Mouse (Mus musculus) heart, postnatal 25 days (tissue): Measurements from ENCODE around the gene Pole3. TPM values are rescaled to one million over a fixed set of nuclear protein-coding genes. Genes with fewer than 3 reads are reported as not detected.

Source experiments
- DNase-seq: peaks from one replicate; pipeline ENCODE4 v3.0.0; 2022; ENCODE audit warnings: low spot score
- intact Hi-C: fragments of 180-260 bp; cut with DNase I; formaldehyde crosslinking; loops from one replicate; pipeline ENCODE4 v1.15.1; 2025
- total RNA-seq, 2 experiments: library from RNA; stranded (reverse); gene quantifications; 2 replicates each; pipeline ENCODE4 v1.2.3; 2021

Pole3 gene
- total RNA-seq, 2 experiments from 2014 or later: 17.3 to 18.4 TPM

DNA sequence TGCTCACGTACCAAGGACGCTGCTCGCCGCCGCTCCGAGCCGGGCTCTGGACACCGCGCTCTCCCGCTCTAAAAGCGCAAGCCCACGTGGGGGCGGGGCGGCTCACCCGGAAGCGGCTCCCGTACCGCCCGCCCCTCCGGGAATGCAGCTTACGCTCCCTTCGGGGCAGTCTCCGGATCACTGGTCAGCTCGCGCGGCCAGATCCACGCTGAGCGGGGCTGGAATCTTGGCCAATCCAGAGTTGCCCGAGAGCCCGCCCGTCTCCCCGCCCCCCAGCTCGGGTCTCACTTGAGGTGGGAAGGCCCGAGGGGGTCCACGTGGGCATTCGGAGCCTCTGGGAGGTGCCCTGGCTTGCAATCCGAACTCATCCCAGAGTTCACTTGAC lies 5.0 kb downstream of the Pole3 start, which contains the start of gene Alad:
Alad (minus strand) TSS at position 70 of the 385 bp plus-strand sequence.
- DNase-seq: peak; percentile 79
- intact Hi-C loops: loop anchor here (5.0 to 10.0 kb wide), 3 partner anchors 93 to 315 kb away; partner anchors contain the start of genes Cdc26 and Prpf4

DNA sequence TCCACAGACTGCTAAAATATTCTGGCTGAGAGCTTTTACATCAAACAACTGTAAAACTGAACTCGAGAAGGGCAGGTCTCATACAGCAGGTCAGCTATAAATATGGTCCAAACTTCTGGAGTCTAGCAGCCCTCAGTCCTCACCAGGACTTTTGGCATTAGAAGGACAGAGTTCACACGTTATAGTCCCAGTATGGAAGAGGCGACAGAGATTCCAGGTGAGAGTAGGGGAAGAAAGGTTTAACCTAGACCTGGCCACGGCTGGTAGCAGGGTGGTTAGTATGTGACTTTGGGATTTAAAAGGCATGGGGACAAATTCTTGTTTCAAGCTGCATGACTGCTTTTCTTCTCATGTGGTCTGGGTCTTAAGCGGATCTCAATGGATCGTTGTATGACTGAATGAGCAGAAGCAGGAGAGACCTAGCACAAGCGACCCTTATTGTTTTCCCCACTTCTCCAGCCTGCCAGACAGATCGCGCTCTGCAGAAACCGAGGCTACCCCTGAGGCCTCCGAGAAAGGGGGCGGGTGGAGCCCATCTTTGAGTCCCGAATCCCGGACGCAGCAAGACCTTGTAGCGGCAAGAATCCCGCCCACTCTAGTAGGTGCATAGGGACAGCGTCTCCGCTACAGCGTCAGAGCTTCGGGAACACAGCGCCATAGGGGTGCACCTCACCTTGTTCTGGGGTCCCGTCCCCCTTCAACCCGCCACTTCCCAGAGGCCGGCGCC lies 5.6 kb downstream of the Pole3 start:
- intact Hi-C loops: loop anchor here (5.0 to 10.0 kb wide), 3 partner anchors 92 to 314 kb away; partner anchors contain the start of genes Cdc26 and Prpf4
- no peak for DNase-seq

DNA sequence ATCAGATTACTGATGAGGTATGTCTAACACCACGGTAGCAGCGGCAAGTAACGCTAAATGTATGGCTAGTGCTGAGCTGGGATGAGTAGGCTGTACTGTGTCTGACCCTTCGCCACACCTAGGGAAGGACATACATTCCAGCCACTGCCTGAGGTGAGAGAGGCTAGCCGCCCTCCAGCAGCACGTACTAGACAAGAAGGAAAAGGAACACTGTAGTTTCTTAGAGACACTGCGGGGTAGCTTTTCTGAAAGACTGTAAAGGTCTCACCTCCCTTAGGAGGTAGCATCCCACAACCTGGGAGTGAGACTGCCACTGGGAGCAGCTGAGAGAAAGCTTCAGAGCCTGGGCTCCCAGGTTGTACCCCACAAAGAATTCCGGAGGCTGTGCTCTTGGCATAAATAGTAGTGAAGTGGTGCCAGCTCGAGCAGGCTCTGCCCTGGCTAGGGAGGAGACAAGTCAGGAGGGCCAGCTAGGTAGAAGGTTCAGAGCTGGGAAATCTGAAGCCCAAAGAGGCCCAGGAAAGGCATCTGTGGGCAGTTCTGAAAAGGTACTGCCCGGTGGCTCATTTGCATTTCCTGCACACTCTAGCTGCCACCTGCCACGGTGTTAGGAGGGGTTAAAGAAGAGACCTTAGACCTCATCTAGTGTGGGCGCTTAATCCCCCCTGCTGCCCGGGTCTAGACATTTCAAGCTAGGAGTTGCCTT lies 6.3 kb downstream of the Pole3 start:
- intact Hi-C loops: loop anchor here (5.0 to 10.0 kb wide), 3 partner anchors 91 to 314 kb away; partner anchors contain the start of genes Cdc26 and Prpf4
- no peak for DNase-seq

DNA sequence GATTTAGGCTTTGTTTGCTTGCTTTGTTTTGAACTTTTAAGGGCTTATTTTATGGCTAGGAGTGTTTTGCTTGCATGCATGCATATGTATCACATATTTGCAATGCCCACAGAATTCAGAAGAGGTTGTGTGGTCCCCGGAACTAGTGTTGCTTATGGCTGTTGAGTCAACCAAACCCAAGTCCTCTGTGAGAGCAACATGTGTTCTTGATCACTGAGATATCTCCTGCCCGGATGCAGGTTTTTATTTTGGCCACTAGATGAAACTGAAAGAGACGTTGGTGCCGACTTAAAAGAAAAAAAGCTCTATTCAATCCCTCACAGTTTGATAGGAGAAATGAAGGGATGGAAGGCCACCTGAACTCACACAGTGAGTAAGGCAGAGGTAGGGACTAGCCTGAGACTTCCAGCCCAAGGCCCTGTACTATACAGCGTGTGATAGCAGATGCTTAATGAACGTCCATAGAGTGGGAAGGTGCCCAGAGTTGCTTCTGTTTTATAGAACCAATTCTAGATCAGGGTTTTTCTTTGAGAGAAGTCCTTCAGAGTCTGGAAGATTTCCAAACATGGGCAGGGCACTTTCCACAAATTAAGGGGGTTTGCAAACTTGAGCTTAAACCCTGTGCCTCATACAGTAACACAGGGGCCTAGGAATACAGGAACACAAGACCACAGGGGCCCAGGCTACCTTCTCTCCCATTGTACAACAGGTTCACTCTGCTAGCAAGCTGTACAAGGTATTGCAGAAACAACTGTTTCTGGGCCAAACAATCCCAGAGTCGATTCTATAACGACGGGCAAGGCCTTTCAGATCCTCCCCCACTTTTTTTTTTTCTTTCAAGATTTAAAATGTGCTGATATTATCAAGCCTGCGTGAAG lies 7.1 kb downstream of the Pole3 start:
- intact Hi-C loops: loop anchor here (5.0 to 10.0 kb wide), 3 partner anchors 90 to 313 kb away; partner anchors contain the start of genes Cdc26 and Prpf4
- no peak for DNase-seq

DNA sequence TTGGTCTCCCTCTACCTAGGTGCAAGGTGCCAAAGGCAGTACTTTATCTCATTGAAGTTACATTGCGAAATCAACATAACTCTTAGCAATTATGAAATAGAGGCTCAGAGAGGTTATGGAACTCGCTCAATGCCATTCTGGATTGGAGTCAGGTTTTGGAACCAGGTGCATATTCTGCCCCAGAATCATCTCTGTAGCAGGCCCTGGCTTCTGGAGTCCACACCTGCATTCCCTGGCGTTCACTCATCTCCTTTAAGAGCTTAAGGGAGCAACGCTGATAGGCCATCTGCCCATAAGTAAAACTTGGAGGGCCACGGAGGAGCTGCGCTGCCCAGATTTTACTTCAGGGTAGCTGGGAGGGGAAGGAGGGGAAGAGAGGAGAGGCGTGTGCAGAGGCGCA lies 7.8 kb downstream of the Pole3 start:
- no peak for DNase-seq
- intact Hi-C loops: loop anchor here (5.0 to 10.0 kb wide), 3 partner anchors 90 to 312 kb away; partner anchors contain the start of genes Cdc26 and Prpf4

DNA sequence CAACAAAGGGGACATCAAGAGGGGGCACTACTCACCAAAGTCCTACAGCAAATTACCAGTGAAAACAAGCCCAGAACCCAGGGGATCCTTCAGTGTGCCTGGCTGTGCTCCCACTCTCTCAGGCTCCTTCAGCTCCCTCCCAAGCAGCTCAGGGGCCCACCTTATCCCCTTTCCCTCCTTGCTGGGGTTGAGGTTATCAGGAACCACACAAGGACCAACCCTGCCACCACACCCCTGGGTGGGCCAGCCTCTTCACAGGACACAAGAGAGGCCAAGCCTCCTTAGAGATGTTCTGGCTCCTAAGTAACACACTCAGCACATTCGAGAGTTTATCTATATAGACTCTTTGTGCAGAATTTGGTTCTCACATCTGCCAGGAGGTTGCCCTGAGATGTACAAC lies 8.3 kb downstream of the Pole3 start:
- no peak for DNase-seq
- intact Hi-C loops: loop anchor here (5.0 to 10.0 kb wide), 3 partner anchors 89 to 312 kb away; partner anchors contain the start of genes Cdc26 and Prpf4

DNA sequence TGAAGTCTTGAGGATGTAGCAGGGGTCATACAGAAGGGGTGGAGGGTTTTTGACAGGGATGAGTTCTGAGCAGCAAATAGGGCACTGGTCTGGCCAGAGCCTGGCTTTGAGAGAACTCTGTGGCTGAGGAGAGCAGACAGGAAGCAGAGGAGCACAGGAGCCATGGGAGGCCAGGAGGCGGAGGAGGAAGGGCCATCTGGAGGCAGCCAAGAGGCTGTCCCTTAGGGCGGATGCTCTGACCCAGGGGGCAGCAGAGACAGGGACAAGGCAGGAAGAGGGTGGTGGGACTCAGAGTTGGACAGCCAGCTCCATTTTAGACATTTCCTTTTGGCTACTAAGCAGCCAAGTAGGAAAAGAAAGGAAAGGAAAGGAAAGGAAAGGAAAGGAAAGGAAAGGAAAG lies 8.8 kb downstream of the Pole3 start:
- peak; percentile 60 for DNase-seq
- intact Hi-C loops: loop anchor here (5.0 to 10.0 kb wide), 3 partner anchors 89 to 311 kb away; partner anchors contain the start of genes Cdc26 and Prpf4

DNA sequence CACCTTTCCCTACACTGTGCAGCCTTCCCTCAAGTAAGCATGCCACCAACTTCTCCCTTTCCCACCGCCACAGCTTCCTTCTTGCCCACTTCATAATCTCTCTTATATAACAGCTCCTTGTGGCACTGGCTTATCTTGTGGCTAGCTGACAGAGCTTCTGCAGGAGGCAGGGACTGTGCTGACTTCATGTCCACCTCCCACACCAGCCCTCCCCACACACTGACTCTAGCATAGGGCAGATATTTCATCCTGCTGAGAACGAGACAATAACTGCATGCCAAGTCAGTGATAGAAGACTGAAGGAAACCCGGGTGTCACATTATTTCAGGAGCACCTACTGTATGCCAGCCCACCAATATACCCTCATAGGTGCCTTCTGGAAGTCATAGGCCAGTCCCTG lies 9.4 kb downstream of the Pole3 start:
- intact Hi-C loops: loop anchor here (5.0 to 10.0 kb wide), 3 partner anchors 88 to 311 kb away; partner anchors contain the start of genes Cdc26 and Prpf4
- DNase-seq: no peak

DNA sequence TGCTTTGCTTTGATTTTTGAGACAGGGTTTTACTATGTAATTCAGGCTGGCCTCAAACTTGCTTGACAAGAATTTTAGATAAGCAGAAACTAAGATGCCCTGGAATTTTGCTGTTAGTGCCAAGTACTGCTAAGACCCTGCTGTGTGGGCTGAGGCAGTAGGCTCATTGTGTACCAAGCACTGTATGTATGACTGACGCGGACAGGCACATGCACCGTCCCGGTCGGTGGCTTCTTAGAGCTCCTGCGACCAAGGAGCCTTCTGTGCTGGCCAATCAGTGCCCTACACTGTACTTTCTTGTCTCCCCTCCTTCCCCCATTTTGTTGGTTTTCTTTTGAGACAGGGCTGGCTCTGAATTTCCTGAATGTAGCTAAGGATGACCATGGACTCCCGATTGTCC lies 9.9 kb downstream of the Pole3 start:
- intact Hi-C loops: loop anchor here (5.0 to 10.0 kb wide), 3 partner anchors 88 to 310 kb away; partner anchors contain the start of genes Cdc26 and Prpf4
- DNase-seq: no peak

DNA sequence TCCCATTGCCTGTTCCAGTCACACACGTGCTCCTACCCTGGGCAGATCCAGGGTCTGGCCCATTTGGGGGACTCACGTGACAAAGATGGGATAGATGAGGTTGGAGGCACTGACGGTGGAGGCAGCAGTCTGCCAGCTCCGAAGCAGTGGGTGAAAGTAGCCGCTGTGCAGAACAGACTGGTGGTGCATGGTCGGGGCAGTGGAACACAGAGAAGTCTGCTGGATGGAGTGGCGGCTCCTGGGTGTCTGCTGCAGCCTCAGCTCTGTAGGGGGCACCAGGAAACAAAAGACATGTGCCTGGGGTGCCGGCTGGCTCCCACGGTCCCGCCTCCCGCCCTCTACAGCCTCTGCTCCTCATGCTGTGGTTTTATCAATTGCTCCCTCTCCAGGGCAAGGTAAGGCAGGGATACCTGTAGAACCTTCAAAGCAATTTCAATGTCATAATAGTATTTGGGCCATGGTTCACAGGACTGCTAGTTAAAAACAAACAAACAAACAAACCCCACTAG lies 10.8 kb downstream of the Pole3 start:
- DNase-seq: no peak
- intact Hi-C loops: loop anchor here (10.0 kb wide), 1 partner anchor 309 kb away; no protein-coding TSS in a partner anchor

DNA sequence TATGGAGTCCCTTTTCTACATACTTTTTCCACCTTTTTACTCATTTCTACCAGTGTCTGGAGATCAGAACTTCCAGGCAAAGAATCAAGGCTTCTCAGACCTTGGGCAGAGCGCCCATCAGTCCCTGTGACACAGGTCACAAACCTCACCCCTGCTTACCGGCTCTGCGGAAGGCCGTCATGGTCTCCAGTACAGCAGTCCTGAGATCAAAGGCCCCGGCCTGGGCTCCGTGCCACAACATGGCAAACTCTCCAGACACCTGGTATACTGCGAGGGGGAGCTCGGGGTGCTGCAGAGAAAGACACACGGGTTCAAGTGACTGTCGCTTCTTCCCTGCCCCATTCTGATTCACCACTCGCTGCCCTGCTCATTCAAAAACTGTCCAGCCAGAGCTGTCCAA lies 14.9 kb downstream of the Pole3 start:
- no peak for DNase-seq
- intact Hi-C loops: loop anchor here (5.0 to 10.0 kb wide), 3 partner anchors 53 to 305 kb away; no protein-coding TSS in a partner anchor

DNA sequence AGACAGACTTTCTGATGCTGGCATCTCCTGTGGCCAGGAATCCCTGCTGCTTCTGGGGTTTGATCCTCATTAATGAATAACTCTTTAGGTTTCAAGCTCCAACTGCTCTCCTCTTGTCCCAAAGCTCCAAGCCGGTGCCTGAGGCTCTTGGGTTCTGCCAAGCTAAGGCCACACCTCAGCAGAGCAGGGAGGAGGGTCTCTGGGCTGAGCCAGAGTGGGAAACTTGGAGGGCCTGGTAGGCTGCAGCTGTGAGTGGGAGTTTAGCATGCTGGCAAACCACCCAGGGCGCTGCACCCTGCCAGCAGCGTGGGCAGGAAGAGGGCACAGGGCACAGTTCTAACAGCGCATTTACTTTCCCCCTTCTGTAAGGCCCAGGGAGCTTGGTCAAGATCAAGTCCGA lies 16.0 kb downstream of the Pole3 start:
- intact Hi-C loops: loop anchor here (5.0 to 10.0 kb wide), 2 partner anchors 52 to 154 kb away; no protein-coding TSS in a partner anchor
- no peak for DNase-seq

DNA sequence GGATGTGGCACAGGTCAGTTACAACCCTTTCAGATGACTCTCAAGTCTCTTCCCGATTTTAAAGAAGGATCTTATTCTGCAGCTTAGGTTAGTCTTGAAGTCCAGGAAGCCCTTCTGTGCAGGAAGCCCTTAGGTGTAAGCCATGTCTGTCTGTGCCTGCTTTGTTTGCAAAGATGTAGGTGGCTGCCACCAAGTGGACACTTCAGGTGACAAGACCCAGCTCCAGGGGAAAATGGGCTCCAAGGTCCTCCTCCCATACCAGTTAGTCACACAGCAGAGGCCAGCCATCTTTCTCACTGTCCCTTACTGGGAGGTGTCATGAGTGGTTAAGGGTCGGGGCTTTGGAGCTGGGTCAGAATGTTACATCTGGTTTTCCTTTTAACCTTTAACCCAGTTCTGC lies 18.1 kb downstream of the Pole3 start:
- no peak for DNase-seq
- intact Hi-C loops: loop anchor here (5.0 to 10.0 kb wide), 2 partner anchors 49 to 152 kb away; no protein-coding TSS in a partner anchor

DNA sequence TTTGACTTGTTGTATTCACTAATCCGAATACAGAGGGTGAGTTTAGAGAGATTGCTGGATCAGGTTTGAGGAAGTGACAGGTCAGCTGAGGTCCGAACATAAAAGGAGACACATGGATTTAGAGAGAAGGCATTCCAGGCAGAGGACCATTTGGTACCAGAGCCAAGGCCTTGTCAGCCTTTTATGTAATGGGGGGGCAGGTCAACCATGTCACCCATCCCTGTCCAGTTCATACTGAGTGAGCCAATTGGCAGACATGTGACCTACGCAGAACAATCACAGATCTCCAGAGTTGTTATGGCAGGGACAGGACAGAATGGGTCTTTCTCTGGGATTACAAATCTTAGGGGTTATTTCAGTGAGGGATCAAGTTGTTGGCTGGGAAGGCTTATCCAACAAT lies 18.9 kb downstream of the Pole3 start:
- intact Hi-C loops: loop anchor here (5.0 to 10.0 kb wide), 2 partner anchors 49 to 151 kb away; no protein-coding TSS in a partner anchor
- DNase-seq: no peak

DNA sequence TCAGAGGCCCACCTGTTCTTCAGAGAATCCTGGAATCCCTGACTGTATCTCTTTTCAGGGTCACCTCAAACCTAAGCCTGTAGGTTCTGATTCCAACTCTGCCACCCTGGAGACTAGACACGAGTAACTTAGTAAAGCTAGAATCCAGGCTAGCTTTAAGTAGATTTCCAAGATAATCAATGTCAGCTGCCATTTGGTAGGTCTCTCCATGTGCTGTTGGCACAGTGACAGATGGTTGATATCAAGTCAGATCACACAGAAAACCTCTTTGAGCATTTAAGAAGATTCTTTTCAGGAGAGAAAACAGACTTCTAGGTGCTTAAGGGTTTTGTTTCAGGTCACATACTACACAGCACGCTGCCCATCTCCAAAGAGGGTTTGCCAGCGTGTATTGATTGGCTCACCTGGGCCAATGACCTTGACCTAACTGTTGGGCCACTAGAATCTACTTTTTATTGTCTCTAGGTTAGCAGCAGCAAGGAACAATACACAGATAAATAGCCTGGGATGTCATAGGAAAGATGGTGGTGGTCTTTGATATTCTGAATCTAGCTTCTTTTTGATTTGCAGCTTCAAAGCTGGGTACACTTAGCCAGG lies 21.4 kb downstream of the Pole3 start, which contains the start of gene Hdhd3:
Hdhd3 (minus strand) TSS at position 94 of the 597 bp plus-strand sequence.
- intact Hi-C loops: loop anchor here (2.0 to 10.0 kb wide), 2 partner anchors 21 to 149 kb away; partner anchors contain the start of genes 4933430I17Rik and Pole3
- DNase-seq: no peak

DNA sequence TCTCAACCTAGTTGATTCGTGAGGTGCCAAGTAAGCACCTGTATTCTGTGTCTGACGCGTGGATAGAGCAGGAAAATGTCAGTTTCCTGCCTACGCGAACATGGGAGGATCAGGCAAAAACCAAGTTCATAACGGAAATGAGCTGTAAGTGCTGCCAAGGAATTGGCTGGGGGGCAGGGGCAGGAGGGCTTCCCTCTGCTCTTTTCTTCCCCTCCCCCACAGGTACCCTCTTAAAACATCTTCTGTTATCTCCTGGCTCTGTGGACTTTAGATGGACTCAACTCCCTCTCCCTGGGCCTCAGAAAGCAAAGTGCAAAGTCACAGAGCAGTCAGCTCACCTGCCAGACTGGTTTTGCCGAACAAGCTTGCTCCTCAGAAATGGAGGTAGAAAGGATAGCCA lies 21.9 kb downstream of the Pole3 start:
- DNase-seq: no peak
- intact Hi-C loops: loop anchor here (2.0 to 10.0 kb wide), 2 partner anchors 22 to 148 kb away; partner anchors contain the start of genes 4933430I17Rik and Pole3

DNA sequence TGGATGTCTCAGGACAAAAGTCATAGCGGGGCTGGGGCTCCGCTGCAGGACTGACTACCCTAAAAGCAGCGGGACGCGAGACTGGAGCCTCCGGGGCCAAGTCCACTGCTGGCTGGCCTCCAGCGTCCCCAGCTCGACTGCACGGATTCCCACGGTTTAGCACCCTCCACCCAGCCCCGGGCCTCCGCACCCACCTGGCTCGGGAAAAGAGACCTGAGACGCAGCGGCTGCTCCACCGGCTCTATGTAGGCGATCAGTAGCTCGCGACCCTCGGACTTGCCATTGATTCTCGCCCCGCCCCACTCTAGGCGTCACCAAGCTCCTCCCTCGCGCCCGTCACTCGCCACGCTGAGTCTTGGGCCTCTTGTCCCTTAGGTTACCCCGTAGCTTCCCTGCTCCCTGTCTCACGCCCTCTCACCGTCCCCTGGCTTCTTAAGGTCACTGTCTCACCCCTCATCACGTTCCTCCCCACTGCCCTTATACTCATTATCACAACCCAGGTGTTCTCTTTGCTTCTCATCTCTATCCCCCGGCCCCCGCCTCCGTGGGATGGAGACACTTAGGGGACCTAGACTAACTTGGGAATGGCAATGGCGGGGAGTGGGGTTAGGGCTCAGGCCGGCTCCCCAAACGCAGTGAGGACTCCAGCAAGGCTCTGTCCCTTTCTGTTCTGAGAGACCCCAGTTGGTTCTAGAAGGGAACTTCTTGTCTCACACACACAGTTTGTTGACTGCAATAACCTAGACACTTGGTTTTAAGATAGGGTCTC lies 22.7 kb downstream of the Pole3 start:
- intact Hi-C loops: loop anchor here (2.0 to 10.0 kb wide), 2 partner anchors 23 to 147 kb away; partner anchors contain the start of genes 4933430I17Rik and Pole3

More for the DNA sequence above, 22.7 kb downstream of the Pole3 start:
- peak; percentile 81 for DNase-seq
